Mouse (Mus musculus): Measurements from ENCODE around the gene Mcm5. TPM values are rescaled to one million over a fixed set of nuclear protein-coding genes. Genes with fewer than 3 reads are reported as not detected.

Gene Mcm5
- polyA plus RNA-seq, 1 experiment from 2014 or later = 249 TPM

- H3K4me3 ChIP-seq (ENCODE audit: low read depth, low read length) = peak overlapping the region; percentile 78
- peaks cover 4% of the 10 kb centered on the region; the same call in 1 of the 2 replicates for H3K4me1 ChIP-seq (replicated peaks; ENCODE audit: control insufficient read depth, insufficient read depth, low read length)
- peak overlapping the region; percentile 81 for H3K9ac ChIP-seq (ENCODE audit: low read length)
- WGBS = 20% methylated on average over 13 of the region's 13 CpGs
- DNase-seq (ENCODE audit: low spot score) (peak; percentile 56), ATAC-seq (replicated peaks; ENCODE audit: low FRiP score) (no peak)
- no peaks in the 10 kb centered on the region for H3K9me3 ChIP-seq (ENCODE audit: control insufficient read depth, low read length)
- H3K27me3 ChIP-seq (ENCODE audit: control insufficient read depth, insufficient read depth, low read length) = no peaks in the 10 kb centered on the region
- peak overlapping the region; percentile 94 for H3K4me2 ChIP-seq (ENCODE audit: low read depth, low read length, severe bottlenecking)
- no peak overlapping the region for H3K27ac ChIP-seq (ENCODE audit: low read depth, low read length)
- peaks cover 20% of the 10 kb centered on the region; the same call in 1 of the 2 replicates for H3K36me3 ChIP-seq (ENCODE audit: control insufficient read depth, insufficient read depth, low read length)
These were observed 724 bp downstream of the Mcm5 start for GRCm38 (mm10) chr8:75110093-75110492.

DNA sequence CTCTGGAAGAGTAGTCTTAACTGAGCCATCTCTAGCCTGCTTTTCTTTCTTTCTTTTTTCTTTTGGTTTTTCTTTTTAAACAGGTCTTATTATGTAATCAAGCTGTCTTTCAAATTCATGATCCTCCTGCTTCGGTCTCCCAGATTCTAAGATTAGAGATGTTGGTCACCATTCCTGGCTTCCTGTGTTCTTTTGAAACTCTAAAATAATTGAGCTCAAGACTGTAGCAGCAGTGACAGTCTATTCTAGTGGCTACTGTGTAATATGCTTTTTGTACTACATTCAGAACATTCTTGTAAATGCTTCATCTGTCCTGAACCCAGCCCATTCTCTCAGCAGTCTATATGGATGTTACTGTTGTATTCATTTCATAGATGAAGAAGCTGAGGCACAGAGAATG is 9.1 kb downstream of the Mcm5 start:
- Histone ChIP-seq H3K4me3 (ENCODE audit: low read depth, low read length) (no peak overlapping the region), H3K4me2 (ENCODE audit: low read depth, low read length, severe bottlenecking) (no peak overlapping the region), H3K4me1 (replicated peaks; ENCODE audit: control insufficient read depth, insufficient read depth, low read length) (no peaks in the 10 kb centered on the region), H3K27ac (ENCODE audit: low read depth, low read length) (no peak overlapping the region), H3K27me3 (ENCODE audit: control insufficient read depth, insufficient read depth, low read length) (no peaks in the 10 kb centered on the region), H3K9ac (ENCODE audit: low read length) (no peak overlapping the region), H3K36me3 (ENCODE audit: control insufficient read depth, insufficient read depth, low read length) (peaks cover 35% of the 10 kb centered on the region; the same call in 1 of the 2 replicates), H3K9me3 (ENCODE audit: control insufficient read depth, low read length) (no peaks in the 10 kb centered on the region)
- ATAC-seq (replicated peaks; ENCODE audit: low FRiP score) = no peak
- 100% methylated on average over 1 of the region's 1 CpGs for WGBS
- no peak for DNase-seq (ENCODE audit: low spot score)

GRCm38 (mm10) chr8:75119287-75119686 is 9.9 kb downstream of the Mcm5 start:
- DNase-seq (ENCODE audit: low spot score) (no peak), ATAC-seq (replicated peaks; ENCODE audit: low FRiP score) (no peak)
- Histone ChIP-seq H3K9ac (ENCODE audit: low read length) (no peak overlapping the region), H3K27me3 (ENCODE audit: control insufficient read depth, insufficient read depth, low read length) (no peaks in the 10 kb centered on the region), H3K36me3 (ENCODE audit: control insufficient read depth, insufficient read depth, low read length) (peaks cover 27% of the 10 kb centered on the region; the same call in 1 of the 2 replicates), H3K27ac (ENCODE audit: low read depth, low read length) (no peak overlapping the region), H3K4me1 (replicated peaks; ENCODE audit: control insufficient read depth, insufficient read depth, low read length) (no peaks in the 10 kb centered on the region), H3K4me2 (ENCODE audit: low read depth, low read length, severe bottlenecking) (no peak overlapping the region), H3K4me3 (ENCODE audit: low read depth, low read length) (no peak overlapping the region), H3K9me3 (ENCODE audit: control insufficient read depth, low read length) (no peaks in the 10 kb centered on the region)
- 95% methylated on average over 2 of the region's 2 CpGs for WGBS

GRCm38 (mm10) chr8:75119747-75120146 is 10.4 kb downstream of the Mcm5 start:
- WGBS = 88% methylated on average over 2 of the region's 2 CpGs
- Histone ChIP-seq H3K27me3 (ENCODE audit: control insufficient read depth, insufficient read depth, low read length) (no peaks in the 10 kb centered on the region), H3K9me3 (ENCODE audit: control insufficient read depth, low read length) (no peaks in the 10 kb centered on the region), H3K27ac (ENCODE audit: low read depth, low read length) (no peak overlapping the region), H3K4me1 (replicated peaks; ENCODE audit: control insufficient read depth, insufficient read depth, low read length) (no peaks in the 10 kb centered on the region), H3K4me2 (ENCODE audit: low read depth, low read length, severe bottlenecking) (no peak overlapping the region), H3K9ac (ENCODE audit: low read length) (no peak overlapping the region), H3K36me3 (ENCODE audit: control insufficient read depth, insufficient read depth, low read length) (peaks cover 27% of the 10 kb centered on the region; the same call in 1 of the 2 replicates), H3K4me3 (ENCODE audit: low read depth, low read length) (no peak overlapping the region)
- ATAC-seq (replicated peaks; ENCODE audit: low FRiP score) (no peak), DNase-seq (ENCODE audit: low spot score) (no peak)

- H3K9me3 ChIP-seq (ENCODE audit: control insufficient read depth, low read length) = no peaks in the 10 kb centered on the region
- H3K4me3 ChIP-seq (ENCODE audit: low read depth, low read length) = no peak overlapping the region
- no peak overlapping the region for H3K9ac ChIP-seq (ENCODE audit: low read length)
- 94% methylated on average over 1 of the region's 1 CpGs for WGBS
- no peaks in the 10 kb centered on the region for H3K27me3 ChIP-seq (ENCODE audit: control insufficient read depth, insufficient read depth, low read length)
- ATAC-seq (replicated peaks; ENCODE audit: low FRiP score) (no peak), DNase-seq (ENCODE audit: low spot score) (peak; percentile 39)
- no peak overlapping the region for H3K4me2 ChIP-seq (ENCODE audit: low read depth, low read length, severe bottlenecking)
- H3K36me3 ChIP-seq (ENCODE audit: control insufficient read depth, insufficient read depth, low read length) = peaks cover 13% of the 10 kb centered on the region; the same call in 1 of the 2 replicates
- no peak overlapping the region for H3K27ac ChIP-seq (ENCODE audit: low read depth, low read length)
- no peaks in the 10 kb centered on the region for H3K4me1 ChIP-seq (replicated peaks; ENCODE audit: control insufficient read depth, insufficient read depth, low read length)
These were observed 18.0 kb downstream of the Mcm5 start for GRCm38 (mm10) chr8:75127406-75127805.

- WGBS = 13% methylated on average over 3 of the region's 3 CpGs
- H3K36me3 ChIP-seq (ENCODE audit: control insufficient read depth, insufficient read depth, low read length) = peaks cover 2% of the 10 kb centered on the region; the same call in 1 of the 2 replicates
- H3K4me1 ChIP-seq (replicated peaks; ENCODE audit: control insufficient read depth, insufficient read depth, low read length) = no peaks in the 10 kb centered on the region
- H3K27me3 ChIP-seq (ENCODE audit: control insufficient read depth, insufficient read depth, low read length) = no peaks in the 10 kb centered on the region
- H3K9me3 ChIP-seq (ENCODE audit: control insufficient read depth, low read length) = no peaks in the 10 kb centered on the region
- no peak overlapping the region for H3K27ac ChIP-seq (ENCODE audit: low read depth, low read length)
- DNase-seq (ENCODE audit: low spot score) = no peak
- H3K4me3 ChIP-seq (ENCODE audit: low read depth, low read length) = no peak overlapping the region
- H3K4me2 ChIP-seq (ENCODE audit: low read depth, low read length, severe bottlenecking) = no peak overlapping the region
- no peak overlapping the region for H3K9ac ChIP-seq (ENCODE audit: low read length)
- ATAC-seq (replicated peaks; ENCODE audit: low FRiP score) = no peak
These were observed 23.1 kb downstream of the Mcm5 start for GRCm38 (mm10) chr8:75132485-75132884.

DNA sequence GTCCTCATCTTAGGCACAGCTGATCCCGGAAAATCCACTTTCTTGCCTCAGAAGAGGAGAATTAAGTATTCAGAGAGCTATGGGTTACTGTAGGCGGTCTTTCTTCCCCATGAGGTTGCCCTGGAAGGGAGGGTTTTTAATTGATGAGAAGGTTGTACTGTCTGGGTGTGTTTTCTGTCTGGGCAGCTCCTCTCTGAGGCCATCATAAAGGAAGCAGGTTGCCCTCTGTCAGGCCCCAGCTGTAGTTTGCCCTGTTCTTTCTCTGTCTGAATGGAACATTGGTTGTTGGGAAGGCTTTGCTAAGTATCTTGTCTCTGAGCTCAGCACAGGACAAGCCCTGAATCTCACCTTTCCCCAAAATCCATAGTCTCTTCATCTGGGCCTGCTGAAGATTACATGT is 24.0 kb downstream of the Mcm5 start:
- no peak overlapping the region for H3K9ac ChIP-seq (ENCODE audit: low read length)
- H3K4me1 ChIP-seq (replicated peaks; ENCODE audit: control insufficient read depth, insufficient read depth, low read length) = no peaks in the 10 kb centered on the region
- ATAC-seq (replicated peaks; ENCODE audit: low FRiP score) (no peak), DNase-seq (ENCODE audit: low spot score) (no peak)
- H3K27me3 ChIP-seq (ENCODE audit: control insufficient read depth, insufficient read depth, low read length) = no peaks in the 10 kb centered on the region
- H3K4me3 ChIP-seq (ENCODE audit: low read depth, low read length) = no peak overlapping the region
- H3K4me2 ChIP-seq (ENCODE audit: low read depth, low read length, severe bottlenecking) = no peak overlapping the region
- no peaks in the 10 kb centered on the region for H3K36me3 ChIP-seq (ENCODE audit: control insufficient read depth, insufficient read depth, low read length)
- H3K9me3 ChIP-seq (ENCODE audit: control insufficient read depth, low read length) = no peaks in the 10 kb centered on the region
- no peak overlapping the region for H3K27ac ChIP-seq (ENCODE audit: low read depth, low read length)
- WGBS = 81% methylated on average over 2 of the region's 2 CpGs

- DNase-seq (ENCODE audit: low spot score) (no peak), ATAC-seq (replicated peaks; ENCODE audit: low FRiP score) (0 out of 2 replicates have a peak, but pooled peaks have one; percentile 16)
- no peaks in the 10 kb centered on the region for H3K9me3 ChIP-seq (ENCODE audit: control insufficient read depth, low read length)
- H3K9ac ChIP-seq (ENCODE audit: low read length) = no peak overlapping the region
- no peak overlapping the region for H3K4me3 ChIP-seq (ENCODE audit: low read depth, low read length)
- no peaks in the 10 kb centered on the region for H3K36me3 ChIP-seq (ENCODE audit: control insufficient read depth, insufficient read depth, low read length)
- no peak overlapping the region for H3K27ac ChIP-seq (ENCODE audit: low read depth, low read length)
- H3K4me2 ChIP-seq (ENCODE audit: low read depth, low read length, severe bottlenecking) = no peak overlapping the region
- H3K27me3 ChIP-seq (ENCODE audit: control insufficient read depth, insufficient read depth, low read length) = no peaks in the 10 kb centered on the region
- no peaks in the 10 kb centered on the region for H3K4me1 ChIP-seq (replicated peaks; ENCODE audit: control insufficient read depth, insufficient read depth, low read length)
- 47% methylated on average over 2 of the region's 2 CpGs for WGBS
These were observed 25.4 kb downstream of the Mcm5 start for GRCm38 (mm10) chr8:75134603-75135391.

GRCm38 (mm10) chr8:75135756-75136155 is 26.4 kb downstream of the Mcm5 start:
- DNase-seq (ENCODE audit: low spot score) (no peak), ATAC-seq (replicated peaks; ENCODE audit: low FRiP score) (no peak)
- no peak overlapping the region for H3K9ac ChIP-seq (ENCODE audit: low read length)
- H3K27ac ChIP-seq (ENCODE audit: low read depth, low read length) = no peak overlapping the region
- H3K9me3 ChIP-seq (ENCODE audit: control insufficient read depth, low read length) = no peaks in the 10 kb centered on the region
- no peaks in the 10 kb centered on the region for H3K27me3 ChIP-seq (ENCODE audit: control insufficient read depth, insufficient read depth, low read length)
- no peak overlapping the region for H3K4me2 ChIP-seq (ENCODE audit: low read depth, low read length, severe bottlenecking)
- 80% methylated on average over 1 of the region's 1 CpGs for WGBS
- no peaks in the 10 kb centered on the region for H3K36me3 ChIP-seq (ENCODE audit: control insufficient read depth, insufficient read depth, low read length)
- no peaks in the 10 kb centered on the region for H3K4me1 ChIP-seq (replicated peaks; ENCODE audit: control insufficient read depth, insufficient read depth, low read length)
- H3K4me3 ChIP-seq (ENCODE audit: low read depth, low read length) = no peak overlapping the region
